Mouse (Mus musculus) intestine, postnatal 0 days (tissue): ENCODE data around the gene Slc15a4. TPM values are rescaled to one million over a fixed set of nuclear protein-coding genes. Genes with fewer than 3 reads are reported as not detected.
A peak's percentile ranks its signal among the peaks of the same experiment; 100 is the strongest.

Source experiments
- ATAC-seq: fragments of 200-750 bp; cut with Nextera tagmentation; 2 replicates; pipeline ENCODE4 v1.8.0; 2017; ENCODE audit warnings: mild to moderate bottlenecking, moderate TSS enrichment, moderate library complexity
- H3K27ac ChIP-seq: fragments of 300-500 bp; sonication (generic); 2 replicates; pipeline ENCODE4 v1.5.1; 2014; ENCODE audit warnings: mild to moderate bottlenecking, low read depth, low read length, moderate library complexity
- H3K27me3 ChIP-seq: fragments of 300-500 bp; sonication (generic); replicated peaks from 2 replicates; pipeline ENCODE4 v1.6.1; 2014; ENCODE audit warnings: low read length, mixed read lengths; ENCODE audit not compliant: control insufficient read depth, insufficient read depth
- H3K36me3 ChIP-seq: fragments of 300-500 bp; sonication (generic); 2 replicates; pipeline ENCODE4 v1.6.1; 2014; ENCODE audit warnings: mild to moderate bottlenecking, moderate library complexity; ENCODE audit not compliant: control insufficient read depth, insufficient read depth
- H3K4me1 ChIP-seq: fragments of 300-500 bp; sonication (generic); replicated peaks from 2 replicates; pipeline ENCODE4 v1.6.1; 2014; ENCODE audit warnings: antibody characterized with exemption, low read length, mixed read lengths; ENCODE audit not compliant: control insufficient read depth, insufficient read depth
- H3K4me2 ChIP-seq: fragments of 300-500 bp; sonication (generic); replicated peaks from 2 replicates; pipeline ENCODE4 v1.6.1; 2014; ENCODE audit warnings: low read depth, mild to moderate bottlenecking, moderate library complexity
- H3K4me3 ChIP-seq: fragments of 300-500 bp; sonication (generic); 2 replicates; pipeline ENCODE4 v1.5.1; 2014; ENCODE audit warnings: low read depth, low read length
- H3K9ac ChIP-seq: fragments of 300-500 bp; sonication (generic); 2 replicates; pipeline ENCODE4 v1.6.1; 2014; ENCODE audit warnings: mild to moderate bottlenecking, low read depth, low read length
- H3K9me3 ChIP-seq: fragments of 300-500 bp; sonication (generic); 2 replicates; pipeline ENCODE4 v1.6.1; 2016; ENCODE audit warnings: mixed run types; ENCODE audit not compliant: control insufficient read depth
- CTCF ChIP-seq: sonication (generic); IDR thresholded peaks from 2 replicates; pipeline ENCODE4 v1.5.1; 2016; ENCODE audit warnings: low read depth, mild to moderate bottlenecking, control low read depth, antibody characterized with exemption, moderate library complexity
- WGBS: fragments of 180-500 bp; shearing (Covaris S2); extraction: QIAGEN DNeasy Blood & Tissue Kit; methylation state at CpG from one replicate; pipeline ENCODE4 v1.1.7; 2014; 5-methylcytosine and 5-hydroxymethylcytosine counted together
- polyA plus RNA-seq: library from polyadenylated mRNA; unstranded; fragments of >200 nt; fragmentation: Nextera tagmentation; extraction: Ambion mirVana; gene quantifications from 2 replicates; pipeline ENCODE4 v1.2.1, GENCODE M21; 2015

Gene Slc15a4
- 6.9 and 8.6 TPM in 2 replicates for polyA plus RNA-seq

DNA sequence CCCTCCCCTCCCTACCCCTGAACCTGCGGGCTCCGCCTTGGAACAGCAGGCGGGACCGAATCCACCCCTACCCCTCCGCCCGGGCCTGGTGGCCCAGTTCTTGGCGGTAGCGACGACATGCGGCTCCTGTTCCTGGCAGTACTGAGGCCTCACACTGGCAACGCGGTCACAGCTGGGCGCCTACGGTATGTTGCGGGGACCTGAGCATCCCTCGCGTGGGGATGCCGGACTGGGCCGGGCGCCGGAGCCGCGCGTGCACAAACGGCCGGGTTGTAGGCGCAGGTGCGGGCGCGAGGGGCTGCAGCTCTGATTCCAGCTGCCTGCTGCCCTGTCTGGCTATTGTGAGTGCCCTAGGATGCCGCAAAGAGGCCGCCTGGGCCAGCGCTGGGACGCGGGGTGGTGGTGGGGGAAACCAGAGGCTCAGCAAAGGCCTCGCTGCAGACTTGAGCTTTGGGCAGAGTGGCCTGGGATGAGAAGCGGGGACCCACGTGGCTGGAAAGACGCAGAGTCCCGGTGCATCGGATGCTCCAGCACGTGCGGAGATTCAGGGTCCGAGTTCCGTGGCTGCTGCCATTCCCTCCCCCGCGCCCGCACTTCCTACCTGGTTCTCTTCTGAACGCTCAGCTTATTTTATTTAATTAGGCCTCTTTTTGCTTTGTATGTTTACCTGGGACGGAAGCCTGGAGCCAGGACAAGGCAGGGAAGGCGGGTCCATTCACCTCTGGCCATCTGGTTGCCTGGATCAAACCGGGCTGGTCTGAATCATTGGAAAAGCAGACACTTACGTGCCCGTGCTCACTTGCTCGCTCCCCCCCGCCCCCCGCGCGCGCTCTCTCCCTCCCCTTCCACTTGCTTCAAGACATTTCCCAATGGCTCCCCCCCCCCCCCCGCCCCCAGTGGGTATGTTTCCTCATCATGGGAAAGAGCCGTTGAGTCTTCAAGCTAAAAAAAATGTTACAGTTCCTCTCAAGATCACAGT, at the start of gene Slc15a4, which contains the start of gene Glt1d1:
TSS of gene Slc15a4 (minus strand) at position 731 of the 979 bp plus-strand sequence.
TSS of gene Glt1d1 (plus strand) at position 96 of the 979 bp plus-strand sequence.
- WGBS = under 1% methylated on average over 61 of the region's 62 CpGs
- Histone ChIP-seq H3K27ac (no peak within 1 kb of the TSS), H3K9ac (no peak within 1 kb of the TSS), H3K4me3 (peak within 1 kb of the TSS; percentile 33), H3K36me3 (no peaks in the 10 kb centered on the region), H3K4me1 (no peaks in the 10 kb centered on the region), H3K9me3 (no peaks in the 10 kb centered on the region), H3K4me2 (peak within 1 kb of the TSS; percentile 66), H3K27me3 (peaks cover 8% of the 10 kb centered on the region; the same call in 1 of the 2 replicates)
- no peak for ATAC-seq
- TF ChIP-seq CTCF = no peak

- no peak overlapping the region for H3K9ac ChIP-seq
- ATAC-seq = no peak
- no peaks in the 10 kb centered on the region for H3K27me3 ChIP-seq
- no peak overlapping the region for H3K27ac ChIP-seq
- H3K4me3 ChIP-seq = no peak overlapping the region
- 91% methylated on average over 5 of the region's 5 CpGs for WGBS
- H3K36me3 ChIP-seq = no peaks in the 10 kb centered on the region
- no peaks in the 10 kb centered on the region for H3K4me1 ChIP-seq
- no peak overlapping the region for H3K4me2 ChIP-seq
- no peak for TF ChIP-seq CTCF
- no peaks in the 10 kb centered on the region for H3K9me3 ChIP-seq
Measured at GRCm38 (mm10) chr5:127678501-127678900, 45.8 kb upstream of the Slc15a4 start.

- no peaks in the 10 kb centered on the region for H3K4me1 ChIP-seq
- H3K4me3 ChIP-seq = no peak overlapping the region
- H3K4me2 ChIP-seq = no peak overlapping the region
- TF ChIP-seq CTCF = no peak
- no peaks in the 10 kb centered on the region for H3K9me3 ChIP-seq
- no peaks in the 10 kb centered on the region for H3K27me3 ChIP-seq
- no peak overlapping the region for H3K27ac ChIP-seq
- H3K9ac ChIP-seq = no peak overlapping the region
- H3K36me3 ChIP-seq = no peaks in the 10 kb centered on the region
- WGBS = 90% methylated on average over 2 of the region's 2 CpGs
- ATAC-seq = no peak
Measured at GRCm38 (mm10) chr5:127677561-127677960, 44.9 kb upstream of the Slc15a4 start.

DNA sequence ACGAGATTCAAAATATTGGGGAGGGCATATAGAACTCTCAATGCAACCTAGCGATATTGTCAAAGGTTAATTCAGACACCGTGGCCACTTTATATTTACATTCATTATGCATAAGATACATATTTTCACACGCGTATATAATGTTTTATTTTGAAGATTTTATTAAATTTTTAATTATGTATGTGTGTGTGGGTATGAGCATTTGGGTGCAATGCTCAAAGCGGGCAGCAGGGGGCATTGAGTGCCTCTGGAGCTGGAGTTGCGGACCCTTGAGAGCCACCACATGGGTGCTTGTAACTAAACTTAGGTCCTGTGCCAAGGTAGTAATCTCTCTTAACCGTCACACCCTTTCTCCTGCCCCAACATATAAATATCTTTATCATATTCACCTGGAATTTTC, 41.2 kb upstream of the Slc15a4 start:
- no peak overlapping the region for H3K9ac ChIP-seq
- no peaks in the 10 kb centered on the region for H3K4me1 ChIP-seq
- H3K4me2 ChIP-seq = no peak overlapping the region
- H3K4me3 ChIP-seq = no peak overlapping the region
- TF ChIP-seq CTCF = peak; percentile 14; the same call in 1 of the 2 replicates
- H3K9me3 ChIP-seq = no peaks in the 10 kb centered on the region
- H3K27ac ChIP-seq = no peak overlapping the region
- 88% methylated on average over 8 of the region's 8 CpGs for WGBS
- H3K27me3 ChIP-seq = no peaks in the 10 kb centered on the region
- H3K36me3 ChIP-seq = no peaks in the 10 kb centered on the region
- no peak for ATAC-seq

GRCm38 (mm10) chr5:127660979-127661378, 28.3 kb upstream of the Slc15a4 start:
- no peak for ATAC-seq
- Histone ChIP-seq H3K4me3 (no peak overlapping the region), H3K9ac (no peak overlapping the region), H3K27me3 (no peaks in the 10 kb centered on the region), H3K4me1 (no peaks in the 10 kb centered on the region), H3K27ac (no peak overlapping the region), H3K4me2 (no peak overlapping the region), H3K36me3 (no peaks in the 10 kb centered on the region), H3K9me3 (peaks cover 8% of the 10 kb centered on the region; the same call in 1 of the 2 replicates)
- WGBS = 89% methylated on average over 5 of the region's 5 CpGs
- TF ChIP-seq CTCF = no peak

DNA sequence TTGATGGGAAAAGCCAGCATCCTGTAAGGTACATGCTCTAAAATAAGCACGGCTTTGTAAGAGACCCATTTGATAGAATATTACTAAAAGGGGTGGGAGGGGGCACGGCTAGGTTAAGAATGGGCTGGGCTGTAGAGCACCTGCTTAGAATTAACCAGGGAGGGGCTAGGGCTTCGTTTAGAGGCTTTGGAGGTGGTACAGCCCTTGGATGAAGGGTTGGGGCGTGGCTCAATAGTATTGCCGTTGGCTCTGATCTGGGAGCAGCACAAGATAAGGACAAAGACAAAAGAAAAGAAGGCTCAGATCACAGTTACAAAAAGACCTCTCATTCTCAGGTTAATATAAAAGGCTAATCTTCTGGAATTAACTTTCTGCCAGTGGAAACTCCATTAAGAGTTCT, 27.6 kb upstream of the Slc15a4 start:
- H3K9ac ChIP-seq = no peak overlapping the region
- TF ChIP-seq CTCF = no peak
- H3K4me3 ChIP-seq = no peak overlapping the region
- H3K27ac ChIP-seq = no peak overlapping the region
- no peaks in the 10 kb centered on the region for H3K36me3 ChIP-seq
- H3K4me1 ChIP-seq = no peaks in the 10 kb centered on the region
- peaks cover 8% of the 10 kb centered on the region; the same call in 1 of the 2 replicates for H3K9me3 ChIP-seq
- no peaks in the 10 kb centered on the region for H3K27me3 ChIP-seq
- no peak overlapping the region for H3K4me2 ChIP-seq
- 59% methylated on average over 5 of the region's 5 CpGs for WGBS
- ATAC-seq = no peak
